Mouse (Mus musculus) heart, embryonic 16.5 days (tissue): ENCODE data around the gene Mcts2. TPM values are rescaled to one million over a fixed set of nuclear protein-coding genes. Genes with fewer than 3 reads are reported as not detected.
A peak's percentile ranks its signal among the peaks of the same experiment; 100 is the strongest.

ENCODE experiments used
- ATAC-seq: fragments of 200-750 bp; cut with Nextera tagmentation; replicated peaks from 2 replicates; pipeline ENCODE4 v1.8.0; 2017; ENCODE audit warnings: moderate number of reproducible peaks; ENCODE audit not compliant: insufficient read depth, low FRiP score; ENCODE audit errors: extremely low read depth
- H3K27ac ChIP-seq: fragments of 300-500 bp; sonication (generic); 2 replicates; pipeline ENCODE4 v1.5.1; 2014; ENCODE audit warnings: mild to moderate bottlenecking, low read length, control low read depth, moderate library complexity
- H3K27me3 ChIP-seq: fragments of 300-500 bp; sonication (generic); 2 replicates; pipeline ENCODE4 v1.6.1; 2014; ENCODE audit warnings: low read length, mixed read lengths; ENCODE audit not compliant: control insufficient read depth, insufficient read depth
- H3K36me3 ChIP-seq: fragments of 300-500 bp; sonication (generic); 2 replicates; pipeline ENCODE4 v1.6.1; 2014; ENCODE audit not compliant: control insufficient read depth, insufficient read depth
- H3K4me1 ChIP-seq: fragments of 300-500 bp; sonication (generic); 2 replicates; pipeline ENCODE4 v1.6.1; 2014; ENCODE audit warnings: low read length, mixed read lengths; ENCODE audit not compliant: control insufficient read depth, insufficient read depth
- H3K4me2 ChIP-seq: fragments of 300-500 bp; sonication (generic); 2 replicates; pipeline ENCODE4 v1.6.1; 2014; ENCODE audit warnings: low read depth, mild to moderate bottlenecking, control low read depth, low read length
- H3K4me3 ChIP-seq: fragments of 300-500 bp; sonication (generic); 2 replicates; pipeline ENCODE4 v1.5.1; 2014; ENCODE audit warnings: mild to moderate bottlenecking, control low read depth, low read length
- H3K9ac ChIP-seq: fragments of 300-500 bp; sonication (generic); 2 replicates; pipeline ENCODE4 v1.6.1; 2014; ENCODE audit warnings: low read length, control low read depth
- H3K9me3 ChIP-seq: fragments of 300-500 bp; sonication (generic); replicated peaks from 2 replicates; pipeline ENCODE4 v1.6.1; 2016; ENCODE audit warnings: low read length; ENCODE audit not compliant: control insufficient read depth
- WGBS: fragments of 180-500 bp; shearing (Covaris S2); extraction: QIAGEN DNeasy Blood & Tissue Kit; methylation state at CpG from one replicate; pipeline ENCODE4 v1.1.7; 2014; 5-methylcytosine and 5-hydroxymethylcytosine counted together
- polyA plus RNA-seq: library from polyadenylated mRNA; unstranded; fragments of >200 nt; fragmentation: Nextera tagmentation; extraction: Ambion mirVana; gene quantifications from 2 replicates; pipeline ENCODE4 v1.2.1, GENCODE M21; 2015

Gene Mcts2
- polyA plus RNA-seq, 1 experiment from 2014 or later = 18.9 TPM

- Histone ChIP-seq H3K27ac (peak within 1 kb of the TSS; percentile 90), H3K4me2 (peak within 1 kb of the TSS; percentile 83), H3K27me3 (no peaks in the 10 kb centered on the region), H3K9ac (peak within 1 kb of the TSS; percentile 86), H3K4me1 (peaks cover 25% of the 10 kb centered on the region), H3K9me3 (no peaks in the 10 kb centered on the region), H3K4me3 (peak within 1 kb of the TSS; percentile 70), H3K36me3 (no peaks in the 10 kb centered on the region)
- WGBS = under 1% methylated on average over 28 of the region's 28 CpGs
- ATAC-seq = peak; percentile 77
Measured at GRCm38 (mm10) chr2:152736090-152736601, 49.3 kb downstream of the Mcts2 start, which contains the start of gene Id1. TSS of gene Id1 (plus strand) at chr2:152736251.

GRCm38 (mm10) chr2:152736748-152737147, 49.9 kb downstream of the Mcts2 start:
- ATAC-seq = no peak
- Histone ChIP-seq H3K27me3 (no peaks in the 10 kb centered on the region), H3K27ac (peak overlapping the region; percentile 86), H3K4me2 (peak overlapping the region; percentile 83), H3K4me3 (peak overlapping the region; percentile 70), H3K9me3 (no peaks in the 10 kb centered on the region), H3K9ac (peak overlapping the region; percentile 86), H3K4me1 (peaks cover 31% of the 10 kb centered on the region), H3K36me3 (no peaks in the 10 kb centered on the region)
- WGBS = under 1% methylated on average over 22 of the region's 22 CpGs

Other genes with a start within 250 kb of the Mcts2 start
- gene Defb23, start 222.4 kb upstream of the Mcts2 start, polyA plus RNA-seq = not detected in 2 replicates
- not detected in 2 replicates for gene Defb20, start 210.0 kb upstream of the Mcts2 start, polyA plus RNA-seq
- not detected in 2 replicates for gene Defb22, start 196.9 kb upstream of the Mcts2 start, polyA plus RNA-seq
- not detected in 2 replicates for gene Defb26, start 175.3 kb upstream of the Mcts2 start, polyA plus RNA-seq
- not detected in 2 replicates for gene Defb28, start 168.8 kb upstream of the Mcts2 start, polyA plus RNA-seq
- not detected in 2 replicates for gene Defb29, start 146.9 kb upstream of the Mcts2 start, polyA plus RNA-seq
- not detected in 2 replicates for gene Gm17416, start 117.7 kb upstream of the Mcts2 start, polyA plus RNA-seq
- gene Defb21, start 114.3 kb upstream of the Mcts2 start, polyA plus RNA-seq = not detected in 2 replicates
- 0.61 and 1.2 TPM in 2 replicates for gene Defb19, start 106.7 kb upstream of the Mcts2 start, polyA plus RNA-seq
- not detected in 2 replicates for gene Defb45, start 87.6 kb upstream of the Mcts2 start, polyA plus RNA-seq
- not detected in 2 replicates for gene Defb36, start 82.7 kb upstream of the Mcts2 start, polyA plus RNA-seq
- gene Defb25, start 64.0 kb upstream of the Mcts2 start, polyA plus RNA-seq = 0.88 TPM in 1 of 2 replicates, not detected in the other
- 12.8 and 14.8 TPM in 2 replicates for gene Rem1, start 60.1 kb upstream of the Mcts2 start, polyA plus RNA-seq
- gene H13, start 17.6 kb upstream of the Mcts2 start, polyA plus RNA-seq = 76.4 and 81.7 TPM in 2 replicates
- gene Id1, start 49.2 kb downstream of the Mcts2 start, polyA plus RNA-seq = 56.3 and 64.5 TPM in 2 replicates
- gene Cox4i2, start 67.1 kb downstream of the Mcts2 start, polyA plus RNA-seq = 26.7 and 30.9 TPM in 2 replicates
- 70.5 and 74.3 TPM in 2 replicates for gene Bcl2l1, start 144.7 kb downstream of the Mcts2 start, polyA plus RNA-seq
- 45.4 and 55.1 TPM in 2 replicates for gene Tpx2, start 160.9 kb downstream of the Mcts2 start, polyA plus RNA-seq
- 0.10 and 0.32 TPM in 2 replicates for gene Mylk2, start 224.3 kb downstream of the Mcts2 start, polyA plus RNA-seq
- gene Foxs1, start 246.2 kb downstream of the Mcts2 start, polyA plus RNA-seq = 6.1 and 6.6 TPM in 2 replicates